Mouse (Mus musculus): Measurements from ENCODE around the gene Hoxa4. TPM values are rescaled to one million over a fixed set of nuclear protein-coding genes. Genes with fewer than 3 reads are reported as not detected.

The Hoxa4 gene
- polyA plus RNA-seq, 1 experiment from 2014 or later: 2.5 TPM

GRCm38 (mm10) chr6:52202362-52203120 lies 11.0 kb upstream of the Hoxa4 start:
- ATAC-seq (ENCODE audit: low FRiP score, low TSS enrichment) (no peak), DNase-seq (ENCODE audit: low spot score) (no peak)
- no peaks in the 10 kb centered on the region for H3K9me3 ChIP-seq (ENCODE audit: control insufficient read depth, low read length)
- H3K27me3 ChIP-seq (ENCODE audit: control insufficient read depth, insufficient read depth, low read length): peaks cover 2% of the 10 kb centered on the region; the same call in 1 of the 2 replicates
- peak overlapping the region; percentile 92 for H3K9ac ChIP-seq (ENCODE audit: low read length)
- H3K4me3 ChIP-seq (ENCODE audit: low read depth, low read length): peak overlapping the region; percentile 73
- H3K36me3 ChIP-seq (ENCODE audit: control insufficient read depth, insufficient read depth, low read length): no peaks in the 10 kb centered on the region
- 27% methylated on average over 22 of the region's 22 CpGs for whole genome bisulfite sequencing
- H3K4me2 ChIP-seq (replicated peaks; ENCODE audit: low read depth): peak overlapping the region; percentile 76
- TF ChIP-seq CTCF (IDR thresholded peaks at IDR 0.05; ENCODE audit: low read depth): no peak
- no peak for TF ChIP-seq EP300 (optimal IDR thresholded peaks at IDR 0.05)
- no peaks in the 10 kb centered on the region for H3K4me1 ChIP-seq (replicated peaks; ENCODE audit: control insufficient read depth, insufficient read depth)
- H3K27ac ChIP-seq (replicated peaks): peak overlapping the region; percentile 86

GRCm38 (mm10) chr6:52201269-52201668 lies 9.7 kb upstream of the Hoxa4 start:
- Histone ChIP-seq H3K9ac (ENCODE audit: low read length) (peak overlapping the region; percentile 50), H3K9me3 (ENCODE audit: control insufficient read depth, low read length) (no peaks in the 10 kb centered on the region), H3K27ac (replicated peaks) (peak overlapping the region; percentile 84), H3K4me2 (replicated peaks; ENCODE audit: low read depth) (peak overlapping the region; percentile 76), H3K4me3 (ENCODE audit: low read depth, low read length) (peak overlapping the region; percentile 73), H3K36me3 (ENCODE audit: control insufficient read depth, insufficient read depth, low read length) (no peaks in the 10 kb centered on the region), H3K27me3 (ENCODE audit: control insufficient read depth, insufficient read depth, low read length) (no peaks in the 10 kb centered on the region; the same call in 1 of the 2 replicates), H3K4me1 (replicated peaks; ENCODE audit: control insufficient read depth, insufficient read depth) (no peaks in the 10 kb centered on the region)
- DNase-seq (ENCODE audit: low spot score): peak; percentile 19
- TF ChIP-seq EP300 (optimal IDR thresholded peaks at IDR 0.05) (no peak), CTCF (IDR thresholded peaks at IDR 0.05; ENCODE audit: low read depth) (no peak)
- 50% methylated on average over 1 of the region's 1 CpGs for WGBS
- ATAC-seq (ENCODE audit: low FRiP score, low TSS enrichment): no peak

GRCm38 (mm10) chr6:52200751-52201250 lies 9.2 kb upstream of the Hoxa4 start:
- Histone ChIP-seq H3K9me3 (ENCODE audit: control insufficient read depth, low read length) (no peaks in the 10 kb centered on the region), H3K36me3 (ENCODE audit: control insufficient read depth, insufficient read depth, low read length) (no peaks in the 10 kb centered on the region), H3K4me2 (replicated peaks; ENCODE audit: low read depth) (peak overlapping the region; percentile 76), H3K4me3 (ENCODE audit: low read depth, low read length) (peak overlapping the region; percentile 73), H3K27me3 (ENCODE audit: control insufficient read depth, insufficient read depth, low read length) (no peaks in the 10 kb centered on the region; the same call in 1 of the 2 replicates), H3K27ac (replicated peaks) (peak overlapping the region; percentile 84), H3K4me1 (replicated peaks; ENCODE audit: control insufficient read depth, insufficient read depth) (no peaks in the 10 kb centered on the region), H3K9ac (ENCODE audit: low read length) (peak overlapping the region; percentile 50)
- no peak for DNase-seq (ENCODE audit: low spot score)
- no peak for TF ChIP-seq EP300 (optimal IDR thresholded peaks at IDR 0.05)
- no peak for TF ChIP-seq CTCF (IDR thresholded peaks at IDR 0.05; ENCODE audit: low read depth)
- 47% methylated on average over 10 of the region's 10 CpGs for WGBS
- no peak for ATAC-seq (ENCODE audit: low FRiP score, low TSS enrichment)

- peak overlapping the region; percentile 84 for H3K27ac ChIP-seq (replicated peaks)
- no peak for ATAC-seq (ENCODE audit: low FRiP score, low TSS enrichment)
Observed at GRCm38 (mm10) chr6:52200073-52200750, 8.7 kb upstream of the Hoxa4 start.

GRCm38 (mm10) chr6:52197271-52197670 lies 5.7 kb upstream of the Hoxa4 start:
- Histone ChIP-seq H3K4me1 (replicated peaks; ENCODE audit: control insufficient read depth, insufficient read depth) (no peaks in the 10 kb centered on the region), H3K9me3 (ENCODE audit: control insufficient read depth, low read length) (no peaks in the 10 kb centered on the region), H3K4me3 (ENCODE audit: low read depth, low read length) (0 out of 2 replicates have a peak overlapping the region, but pooled peaks have one; percentile 10), H3K9ac (ENCODE audit: low read length) (no peak overlapping the region), H3K4me2 (replicated peaks; ENCODE audit: low read depth) (peak overlapping the region; percentile 42), H3K27ac (replicated peaks) (peak overlapping the region; percentile 85), H3K27me3 (ENCODE audit: control insufficient read depth, insufficient read depth, low read length) (no peaks in the 10 kb centered on the region; the same call in 1 of the 2 replicates), H3K36me3 (ENCODE audit: control insufficient read depth, insufficient read depth, low read length) (no peaks in the 10 kb centered on the region)
- 7% methylated on average over 10 of the region's 10 CpGs for whole genome bisulfite sequencing
- DNase-seq (ENCODE audit: low spot score) (peak; percentile 61), ATAC-seq (ENCODE audit: low FRiP score, low TSS enrichment) (peak; percentile 87)
- TF ChIP-seq CTCF (IDR thresholded peaks at IDR 0.05; ENCODE audit: low read depth) (peak; percentile 78), EP300 (optimal IDR thresholded peaks at IDR 0.05) (no peak)

More at GRCm38 (mm10) chr6:52200073-52200750, 8.7 kb upstream of the Hoxa4 start:
- TF ChIP-seq EP300 (optimal IDR thresholded peaks at IDR 0.05): no peak
- no peak for TF ChIP-seq CTCF (IDR thresholded peaks at IDR 0.05; ENCODE audit: low read depth)
- peak overlapping the region; percentile 76 for H3K4me2 ChIP-seq (replicated peaks; ENCODE audit: low read depth)
- DNase-seq (ENCODE audit: low spot score): peak; percentile 20
- H3K27me3 ChIP-seq (ENCODE audit: control insufficient read depth, insufficient read depth, low read length): no peaks in the 10 kb centered on the region; the same call in 1 of the 2 replicates
- peak overlapping the region; percentile 73 for H3K4me3 ChIP-seq (ENCODE audit: low read depth, low read length)
- WGBS: 40% methylated on average over 30 of the region's 30 CpGs
- H3K36me3 ChIP-seq (ENCODE audit: control insufficient read depth, insufficient read depth, low read length): no peaks in the 10 kb centered on the region
- no peaks in the 10 kb centered on the region for H3K4me1 ChIP-seq (replicated peaks; ENCODE audit: control insufficient read depth, insufficient read depth)
- H3K9ac ChIP-seq (ENCODE audit: low read length): peak overlapping the region; percentile 50
- no peaks in the 10 kb centered on the region for H3K9me3 ChIP-seq (ENCODE audit: control insufficient read depth, low read length)

Measured in stomach, postnatal 0 days (tissue).